Mouse (Mus musculus) heart, embryonic 12.5 days (tissue): ENCODE results near the gene Pdzrn3. TPM values are rescaled to one million over a fixed set of nuclear protein-coding genes. Genes with fewer than 3 reads are reported as not detected.
A peak's percentile ranks its signal among the peaks of the same experiment; 100 is the strongest.

Experiments
- ATAC-seq: fragments of 200-750 bp; cut with Nextera tagmentation; 2 replicates; pipeline ENCODE4 v1.8.0; 2017; ENCODE audit warnings: moderate TSS enrichment, moderate library complexity; ENCODE audit not compliant: insufficient number of reproducible peaks, low FRiP score
- H3K27ac ChIP-seq: fragments of 300-500 bp; sonication (generic); 2 replicates; pipeline ENCODE4 v1.5.1; 2016; ENCODE audit warnings: mild to moderate bottlenecking, moderate library complexity; ENCODE audit not compliant: poor library complexity, severe bottlenecking
- H3K27me3 ChIP-seq: fragments of 300-500 bp; sonication (generic); replicated peaks from 2 replicates; pipeline ENCODE4 v1.6.1; 2016; ENCODE audit warnings: mild to moderate bottlenecking, moderate library complexity
- H3K36me3 ChIP-seq: fragments of 300-500 bp; sonication (generic); 2 replicates; pipeline ENCODE4 v1.6.1; 2016; ENCODE audit warnings: mild to moderate bottlenecking, moderate library complexity
- H3K4me1 ChIP-seq: fragments of 300-500 bp; sonication (generic); replicated peaks from 2 replicates; pipeline ENCODE4 v1.6.1; 2016; ENCODE audit warnings: mild to moderate bottlenecking
- H3K4me2 ChIP-seq: fragments of 300-500 bp; sonication (generic); 2 replicates; pipeline ENCODE4 v1.6.1; 2016; ENCODE audit warnings: mild to moderate bottlenecking, moderate library complexity
- H3K4me3 ChIP-seq: fragments of 300-500 bp; sonication (generic); 2 replicates; pipeline ENCODE4 v1.5.1; 2016; ENCODE audit warnings: mild to moderate bottlenecking
- H3K9ac ChIP-seq: fragments of 300-500 bp; sonication (generic); 2 replicates; pipeline ENCODE4 v1.6.1; 2016; ENCODE audit warnings: mild to moderate bottlenecking, moderate library complexity
- H3K9me3 ChIP-seq: fragments of 300-500 bp; sonication (generic); replicated peaks from 2 replicates; pipeline ENCODE4 v1.6.1; 2016; ENCODE audit warnings: mild to moderate bottlenecking, moderate library complexity
- WGBS: fragments of 180-500 bp; shearing (Covaris S2); methylation state at CpG from one replicate; pipeline ENCODE4 v1.1.7; 2016; 5-methylcytosine and 5-hydroxymethylcytosine counted together
- polyA plus RNA-seq: library from polyadenylated mRNA; unstranded; fragments of >200 nt; fragmentation: Nextera tagmentation; extraction: Ambion mirVana; gene quantifications from 2 replicates; pipeline ENCODE4 v1.2.1, GENCODE M21; 2016

Gene Pdzrn3
- polyA plus RNA-seq, 1 experiment from 2014 or later = 14.0 TPM

DNA sequence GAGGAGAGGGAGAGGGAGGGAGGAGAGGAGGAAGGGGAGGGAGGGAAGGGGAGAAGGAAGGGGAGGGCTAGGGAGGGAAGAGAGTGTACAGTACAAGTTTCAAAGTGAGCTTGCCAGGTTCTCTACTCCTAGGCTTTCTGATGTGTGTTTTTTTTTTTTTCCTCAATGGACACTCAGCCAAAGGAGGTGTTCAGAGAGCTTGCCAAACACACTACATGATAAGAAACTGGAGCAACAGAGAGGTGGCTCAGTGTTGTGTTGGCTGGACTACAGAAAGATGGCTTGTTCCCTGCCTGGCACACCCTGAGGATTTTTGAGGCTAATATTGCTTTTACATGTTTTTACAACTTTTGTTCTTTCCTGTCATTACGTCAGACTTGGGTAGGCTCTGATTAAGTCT, 26.6 kb downstream of the Pdzrn3 start:
- H3K4me1 ChIP-seq = peaks cover 60% of the 10 kb centered on the region
- 34% methylated on average over 1 of the region's 1 CpGs for WGBS
- peak overlapping the region; percentile 64; the same call in 1 of the 2 replicates for H3K27ac ChIP-seq
- no peak for ATAC-seq
- no peak overlapping the region for H3K9ac ChIP-seq
- H3K4me3 ChIP-seq = no peak overlapping the region
- no peaks in the 10 kb centered on the region for H3K9me3 ChIP-seq
- H3K36me3 ChIP-seq = no peaks in the 10 kb centered on the region
- H3K27me3 ChIP-seq = no peaks in the 10 kb centered on the region
- H3K4me2 ChIP-seq = peak overlapping the region; percentile 10; the same call in 1 of the 2 replicates

DNA sequence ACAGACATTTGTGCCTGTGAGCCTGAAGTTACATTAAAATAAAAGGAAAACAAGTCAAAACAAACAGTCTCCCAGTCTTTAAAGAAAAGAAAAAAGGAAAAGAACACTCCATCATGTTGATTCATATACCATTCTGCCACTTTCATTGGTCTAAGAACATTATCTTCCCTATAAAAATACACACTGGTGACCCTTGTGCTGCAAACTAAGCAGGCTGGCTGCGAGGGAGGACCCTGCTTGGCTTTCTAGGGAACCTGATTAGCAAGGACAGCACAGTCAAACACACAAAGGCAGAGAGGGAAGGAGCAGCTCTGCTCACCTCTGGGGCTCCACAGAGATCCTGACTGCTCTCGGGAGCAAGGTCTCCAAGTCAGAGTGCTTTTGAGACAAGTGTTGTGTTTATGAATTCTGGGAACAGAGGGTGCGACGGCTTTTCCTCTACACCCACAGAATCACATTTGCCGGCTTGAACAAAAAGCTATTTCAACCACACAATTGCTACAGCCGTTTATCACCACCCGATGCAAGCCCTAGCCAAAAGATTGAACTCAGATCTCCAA, 27.2 kb downstream of the Pdzrn3 start:
- H3K4me3 ChIP-seq = no peak overlapping the region
- H3K27ac ChIP-seq = peak overlapping the region; percentile 87
- no peaks in the 10 kb centered on the region for H3K9me3 ChIP-seq
- H3K9ac ChIP-seq = peak overlapping the region; percentile 40; the same call in 1 of the 2 replicates
- 23% methylated on average over 7 of the region's 7 CpGs for WGBS
- H3K27me3 ChIP-seq = no peaks in the 10 kb centered on the region
- peaks cover 64% of the 10 kb centered on the region for H3K4me1 ChIP-seq
- peak overlapping the region; percentile 41 for H3K4me2 ChIP-seq
- ATAC-seq = 0 out of 2 replicates have a peak, but pooled peaks have one; percentile 19
- H3K36me3 ChIP-seq = no peaks in the 10 kb centered on the region

DNA sequence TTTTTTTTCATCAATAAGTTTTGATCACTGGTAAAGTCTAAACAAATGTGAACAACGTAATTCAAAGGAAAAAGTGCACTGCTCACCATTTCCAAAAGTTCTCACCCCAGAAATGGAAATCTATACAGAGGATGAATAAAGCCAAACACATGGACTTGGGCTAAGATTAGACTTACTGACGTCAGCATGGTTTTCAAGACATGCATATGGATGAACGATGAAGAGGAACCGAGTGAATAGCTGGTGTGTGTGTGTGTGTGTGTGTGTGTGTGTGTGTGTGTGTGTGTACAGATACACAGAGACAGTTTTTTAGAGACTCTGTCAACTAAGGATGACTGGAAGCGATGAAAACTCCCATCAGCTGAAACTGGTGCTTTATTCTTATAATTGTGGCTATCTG, 29.2 kb downstream of the Pdzrn3 start:
- Histone ChIP-seq H3K9me3 (no peaks in the 10 kb centered on the region), H3K27ac (no peak overlapping the region), H3K36me3 (no peaks in the 10 kb centered on the region), H3K4me1 (peaks cover 58% of the 10 kb centered on the region), H3K27me3 (no peaks in the 10 kb centered on the region), H3K4me2 (no peak overlapping the region), H3K4me3 (no peak overlapping the region), H3K9ac (no peak overlapping the region)
- WGBS = 73% methylated on average over 5 of the region's 5 CpGs
- no peak for ATAC-seq

DNA sequence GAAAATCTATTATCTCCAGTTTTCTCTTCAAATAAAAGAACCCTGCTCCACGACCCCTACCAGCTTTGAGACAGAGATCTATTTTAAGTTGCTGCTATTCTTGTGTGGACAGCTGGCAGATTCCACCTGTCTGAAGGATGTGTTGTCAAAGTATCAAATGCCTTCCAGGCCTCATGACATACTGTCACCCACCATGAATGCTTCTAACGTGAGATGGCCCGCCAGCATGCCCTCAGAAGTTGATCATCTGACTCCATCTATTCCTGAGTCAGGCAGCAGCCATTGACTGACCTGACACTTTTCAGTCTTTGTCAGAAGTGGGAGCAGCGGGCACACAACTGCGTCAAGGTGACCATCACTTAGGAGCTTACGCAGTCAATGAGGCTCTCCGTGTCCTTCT, 37.6 kb downstream of the Pdzrn3 start:
- Histone ChIP-seq H3K4me2 (no peak overlapping the region), H3K4me3 (no peak overlapping the region), H3K9ac (no peak overlapping the region), H3K4me1 (peaks cover 56% of the 10 kb centered on the region), H3K36me3 (no peaks in the 10 kb centered on the region), H3K9me3 (no peaks in the 10 kb centered on the region), H3K27me3 (no peaks in the 10 kb centered on the region), H3K27ac (peak overlapping the region; percentile 15; the same call in 1 of the 2 replicates)
- WGBS = 62% methylated on average over 7 of the region's 7 CpGs
- no peak for ATAC-seq

DNA sequence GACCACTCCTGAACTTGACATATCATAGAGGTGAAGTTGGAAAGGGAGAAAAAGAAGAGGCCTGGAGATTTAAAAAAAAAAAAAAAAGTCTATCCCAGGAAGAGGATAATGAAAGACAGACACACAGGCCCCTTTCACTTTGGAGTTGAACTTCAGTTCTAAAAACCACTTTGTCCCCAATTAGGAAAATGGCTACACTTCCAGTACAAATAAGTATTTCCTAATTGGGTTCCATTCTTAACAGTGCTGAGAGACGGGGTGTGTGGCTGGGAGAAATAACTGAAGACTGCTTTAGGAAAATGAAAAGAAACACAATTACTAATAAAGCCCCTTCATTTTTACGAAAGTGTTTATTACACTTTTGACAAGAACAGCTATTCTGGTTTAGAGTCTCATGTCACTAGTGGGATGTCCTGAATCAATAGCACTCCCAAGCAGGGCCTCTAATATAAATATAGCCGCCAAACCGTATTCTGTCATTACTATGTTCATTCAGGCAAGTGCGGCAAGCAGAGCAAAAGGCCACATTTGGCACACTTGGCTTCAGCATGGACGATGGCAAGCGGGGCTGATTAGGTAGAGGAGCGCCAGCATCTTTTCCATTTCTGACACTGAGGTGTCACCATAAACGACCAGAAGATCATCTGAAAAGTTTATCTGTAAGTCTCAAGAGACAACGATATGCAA, 39.7 kb downstream of the Pdzrn3 start:
- Histone ChIP-seq H3K4me1 (peaks cover 61% of the 10 kb centered on the region), H3K27ac (no peak overlapping the region), H3K27me3 (no peaks in the 10 kb centered on the region), H3K4me3 (no peak overlapping the region), H3K4me2 (no peak overlapping the region), H3K36me3 (no peaks in the 10 kb centered on the region), H3K9me3 (no peaks in the 10 kb centered on the region), H3K9ac (no peak overlapping the region)
- no peak for ATAC-seq
- WGBS = 80% methylated on average over 10 of the region's 10 CpGs

DNA sequence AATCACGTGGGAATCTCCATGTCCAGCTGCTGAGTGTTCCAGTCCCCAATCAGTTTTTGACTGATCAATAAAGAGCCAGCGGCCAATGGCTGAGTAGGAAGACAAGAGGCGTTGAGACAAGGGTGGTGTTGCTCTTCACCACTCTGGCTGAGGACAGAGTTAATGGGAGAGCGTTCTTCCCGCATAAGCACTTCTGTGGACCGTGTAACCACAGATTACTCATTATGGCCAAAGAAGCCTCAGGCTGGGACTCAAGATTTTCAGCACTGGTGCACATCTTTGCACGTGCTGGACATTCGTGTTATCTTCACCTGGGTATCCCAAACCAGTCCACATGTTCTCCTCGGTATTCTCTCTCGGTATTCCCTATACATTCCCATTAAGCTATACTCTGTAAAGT, 41.0 kb downstream of the Pdzrn3 start:
- ATAC-seq = no peak
- no peak overlapping the region for H3K4me3 ChIP-seq
- no peaks in the 10 kb centered on the region for H3K27me3 ChIP-seq
- no peaks in the 10 kb centered on the region for H3K9me3 ChIP-seq
- no peak overlapping the region for H3K4me2 ChIP-seq
- no peak overlapping the region for H3K9ac ChIP-seq
- no peaks in the 10 kb centered on the region for H3K36me3 ChIP-seq
- H3K4me1 ChIP-seq = peaks cover 64% of the 10 kb centered on the region
- 73% methylated on average over 10 of the region's 10 CpGs for WGBS
- no peak overlapping the region for H3K27ac ChIP-seq

DNA sequence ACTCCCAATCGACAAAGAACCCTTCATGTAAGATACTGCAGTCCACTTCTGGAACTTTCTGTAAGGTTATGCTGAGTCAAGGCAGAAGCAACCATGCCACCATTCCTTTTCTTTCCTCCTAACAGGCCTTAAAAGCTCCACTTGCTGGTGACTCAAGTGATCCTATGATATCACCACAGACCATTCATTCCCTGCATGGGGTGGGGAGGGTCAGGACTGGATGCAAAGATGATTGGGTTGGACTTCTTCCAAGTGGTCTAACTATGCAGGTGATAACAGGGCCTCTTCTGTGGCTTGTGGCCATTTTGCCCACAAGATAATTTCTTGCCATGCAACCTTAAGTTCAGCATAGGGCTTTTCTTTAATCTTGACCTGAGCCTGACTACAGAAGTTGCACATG, 42.0 kb downstream of the Pdzrn3 start:
- H3K4me1 ChIP-seq = peaks cover 67% of the 10 kb centered on the region
- no peak for ATAC-seq
- H3K9me3 ChIP-seq = no peaks in the 10 kb centered on the region
- H3K9ac ChIP-seq = no peak overlapping the region
- 0 out of 2 replicates have a peak overlapping the region, but pooled peaks have one; percentile 6 for H3K27ac ChIP-seq
- 71% methylated on average over 1 of the region's 1 CpGs for WGBS
- no peaks in the 10 kb centered on the region for H3K27me3 ChIP-seq
- H3K4me2 ChIP-seq = no peak overlapping the region
- no peak overlapping the region for H3K4me3 ChIP-seq
- no peaks in the 10 kb centered on the region for H3K36me3 ChIP-seq

DNA sequence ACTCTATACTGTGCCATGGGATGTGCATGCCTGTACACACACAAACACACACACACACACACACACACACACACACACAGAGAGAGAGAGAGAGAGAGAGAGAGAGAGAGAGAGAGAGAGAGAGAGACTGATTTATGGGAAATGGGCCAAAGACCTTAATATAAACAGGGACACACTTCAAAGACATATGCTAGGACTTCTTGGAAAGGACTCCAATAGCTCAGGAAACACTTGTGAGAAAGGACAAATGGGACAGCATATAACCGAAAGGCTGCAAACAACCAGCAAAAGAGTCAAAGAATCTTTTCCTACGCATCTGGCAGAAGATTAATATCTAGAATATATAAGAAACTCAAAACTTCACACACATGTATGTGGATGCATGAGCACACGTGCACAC, 43.2 kb downstream of the Pdzrn3 start:
- no peak overlapping the region for H3K9ac ChIP-seq
- no peaks in the 10 kb centered on the region for H3K36me3 ChIP-seq
- H3K9me3 ChIP-seq = no peaks in the 10 kb centered on the region
- no peak overlapping the region for H3K4me3 ChIP-seq
- 0 out of 2 replicates have a peak overlapping the region, but pooled peaks have one; percentile 3 for H3K27ac ChIP-seq
- 68% methylated on average over 3 of the region's 3 CpGs for WGBS
- H3K4me1 ChIP-seq = peaks cover 70% of the 10 kb centered on the region
- H3K4me2 ChIP-seq = no peak overlapping the region
- ATAC-seq = no peak
- no peaks in the 10 kb centered on the region for H3K27me3 ChIP-seq

DNA sequence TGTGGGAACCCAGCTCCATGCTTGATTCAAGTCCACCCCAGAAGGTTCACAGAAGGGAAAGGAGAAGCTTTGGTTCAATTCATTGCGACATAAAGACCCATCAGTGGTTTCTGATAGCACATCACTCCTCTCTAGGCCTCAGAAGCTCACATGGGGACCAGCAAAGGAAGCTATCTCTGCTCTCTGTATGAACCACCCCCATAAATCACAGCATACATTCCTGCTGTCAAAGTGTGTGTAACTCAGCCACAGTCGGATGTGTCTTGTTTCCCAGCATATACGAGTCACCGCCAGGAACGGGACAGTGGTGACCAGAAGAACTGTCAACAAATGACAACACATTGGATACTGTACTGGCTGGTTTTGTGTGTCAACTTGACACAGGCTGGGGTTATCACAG, 47.3 kb downstream of the Pdzrn3 start:
- Histone ChIP-seq H3K4me2 (no peak overlapping the region), H3K4me1 (peaks cover 90% of the 10 kb centered on the region), H3K4me3 (no peak overlapping the region), H3K9me3 (no peaks in the 10 kb centered on the region), H3K36me3 (no peaks in the 10 kb centered on the region), H3K9ac (no peak overlapping the region), H3K27me3 (no peaks in the 10 kb centered on the region), H3K27ac (peak overlapping the region; percentile 89)
- no peak for ATAC-seq
- 20% methylated on average over 5 of the region's 5 CpGs for WGBS

DNA sequence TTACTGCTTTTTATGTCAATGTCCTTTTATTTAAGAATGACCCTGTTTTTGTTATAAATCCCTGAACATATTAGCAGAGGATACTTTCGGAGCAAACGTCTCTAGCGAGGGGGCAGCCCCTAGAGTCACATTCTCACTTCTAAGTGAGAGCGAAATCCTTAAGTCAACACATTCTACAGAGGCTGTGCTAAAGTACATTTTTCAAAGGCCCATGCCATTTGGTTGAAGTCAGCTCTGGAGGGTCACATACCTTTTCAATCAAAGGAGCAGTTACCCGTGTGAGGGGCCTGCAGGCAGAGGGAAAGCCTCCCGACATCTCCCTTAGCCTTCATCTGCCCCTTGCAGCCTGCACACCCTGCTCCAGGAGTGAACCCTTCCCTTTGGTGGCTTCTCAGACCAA, 48.2 kb downstream of the Pdzrn3 start:
- no peaks in the 10 kb centered on the region for H3K36me3 ChIP-seq
- peaks cover 83% of the 10 kb centered on the region for H3K4me1 ChIP-seq
- no peak overlapping the region for H3K4me3 ChIP-seq
- H3K27ac ChIP-seq = peak overlapping the region; percentile 89
- H3K9ac ChIP-seq = no peak overlapping the region; the same call in 1 of the 2 replicates
- H3K9me3 ChIP-seq = no peaks in the 10 kb centered on the region
- no peaks in the 10 kb centered on the region for H3K27me3 ChIP-seq
- H3K4me2 ChIP-seq = peak overlapping the region; percentile 23; the same call in 1 of the 2 replicates
- WGBS = 18% methylated on average over 6 of the region's 6 CpGs
- no peak for ATAC-seq

DNA sequence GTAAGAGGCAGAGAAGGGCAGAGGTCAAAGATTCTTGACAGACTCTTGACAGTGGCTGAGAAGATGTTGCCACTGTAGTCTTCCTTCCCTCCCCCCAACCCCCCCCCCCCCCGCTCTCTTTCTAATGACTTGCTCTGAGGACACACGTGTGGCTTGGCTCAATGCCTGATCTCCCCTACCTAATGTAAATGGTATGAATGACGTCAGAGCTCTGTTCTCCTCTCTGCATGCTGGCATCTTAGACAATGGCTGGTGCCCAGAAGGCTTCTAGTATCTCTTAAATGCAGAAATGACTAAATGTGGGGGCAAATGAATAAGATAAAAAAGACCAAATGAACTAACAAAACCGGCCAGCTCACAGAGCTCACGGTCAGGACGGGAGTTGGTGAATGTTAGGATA, 49.2 kb downstream of the Pdzrn3 start:
- Histone ChIP-seq H3K4me1 (peaks cover 73% of the 10 kb centered on the region), H3K27me3 (no peaks in the 10 kb centered on the region), H3K4me3 (no peak overlapping the region), H3K27ac (peak overlapping the region; percentile 89), H3K9ac (no peak overlapping the region), H3K9me3 (no peaks in the 10 kb centered on the region), H3K36me3 (no peaks in the 10 kb centered on the region), H3K4me2 (peak overlapping the region; percentile 12; the same call in 1 of the 2 replicates)
- WGBS = 44% methylated on average over 5 of the region's 6 CpGs
- peak; percentile 53; the same call in 1 of the 2 replicates for ATAC-seq
